Mouse (Mus musculus) limb, embryonic 10.5 days (tissue): Measurements from ENCODE around the gene Usp49. TPM values are rescaled to one million over a fixed set of nuclear protein-coding genes. Genes with fewer than 3 reads are reported as not detected.

ENCODE experiments used
- DNase-seq: peaks from one replicate; pipeline ENCODE4 v3.0.0-alpha.2; 2017; ENCODE audit warnings: low spot score
- H3K27ac ChIP-seq: fragments of 300-500 bp; sonication (generic); 2 replicates; pipeline ENCODE4 v1.5.1; 2016; ENCODE audit warnings: mild to moderate bottlenecking
- H3K27me3 ChIP-seq: fragments of 300-500 bp; sonication (generic); 2 replicates; pipeline ENCODE4 v1.6.1; 2016; ENCODE audit warnings: low read depth, mild to moderate bottlenecking; ENCODE audit not compliant: poor library complexity, severe bottlenecking
- H3K36me3 ChIP-seq: fragments of 300-500 bp; sonication (generic); 2 replicates; pipeline ENCODE4 v1.6.1; 2016; ENCODE audit warnings: mild to moderate bottlenecking, moderate library complexity
- H3K4me1 ChIP-seq: fragments of 300-500 bp; sonication (generic); 2 replicates; pipeline ENCODE4 v1.6.1; 2016
- H3K4me3 ChIP-seq: fragments of 300-500 bp; sonication (generic); 2 replicates; pipeline ENCODE4 v1.5.1; 2016; ENCODE audit warnings: mild to moderate bottlenecking, moderate library complexity
- H3K9me3 ChIP-seq: fragments of 300-500 bp; sonication (generic); replicated peaks from 2 replicates; pipeline ENCODE4 v1.6.1; 2016; ENCODE audit warnings: mild to moderate bottlenecking
- WGBS: fragments of 180-500 bp; shearing (Covaris S2); methylation state at CpG from one replicate; pipeline ENCODE4 v1.1.7; 2016; 5-methylcytosine and 5-hydroxymethylcytosine counted together
- polyA plus RNA-seq: library from polyadenylated mRNA; unstranded; fragments of >200 nt; fragmentation: Nextera tagmentation; extraction: Ambion mirVana; gene quantifications from 2 replicates; pipeline ENCODE4 v1.2.1, GENCODE M21; 2016

Gene Usp49
- polyA plus RNA-seq, 1 experiment from 2014 or later: 6.8 TPM

DNA sequence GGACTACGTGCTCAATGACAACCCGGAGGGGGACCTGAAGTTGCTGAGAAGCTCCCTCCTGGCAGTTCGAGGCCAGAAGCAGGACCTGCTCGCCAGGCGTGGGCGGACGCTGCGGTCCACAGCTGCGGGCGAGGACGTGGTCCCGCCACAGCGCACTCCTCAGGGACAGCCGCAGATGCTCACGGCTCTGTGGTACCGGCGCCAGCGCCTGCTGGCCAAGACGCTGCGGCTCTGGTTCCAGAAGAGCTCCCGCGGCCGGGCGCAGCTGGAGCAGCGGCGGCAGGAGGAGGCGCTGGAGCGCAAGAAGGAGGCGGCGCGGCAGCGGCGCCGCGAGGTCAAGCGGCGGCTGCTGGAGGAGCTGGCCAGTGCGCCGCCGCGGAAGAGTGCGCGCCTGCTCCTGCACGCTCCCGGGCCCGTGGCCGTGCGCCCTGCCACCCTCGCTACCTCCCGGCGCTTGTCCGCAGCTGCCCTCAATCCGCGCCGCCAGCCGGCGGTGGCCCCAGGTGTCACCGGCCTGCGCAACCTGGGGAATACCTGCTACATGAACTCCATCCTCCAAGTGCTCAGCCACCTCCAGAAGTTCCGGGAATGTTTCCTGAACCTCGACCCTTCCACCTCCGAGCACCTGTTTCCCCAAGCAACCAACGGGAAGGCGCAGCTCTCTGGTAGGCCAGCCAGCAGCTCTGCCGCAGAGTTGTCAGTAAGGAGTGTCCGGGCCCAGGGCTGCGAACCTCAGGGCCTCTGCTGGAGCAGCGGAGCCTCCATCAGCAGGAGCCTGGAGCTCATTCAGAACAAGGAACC is 42.0 kb downstream of the Usp49 start:
- peak; percentile 80 for DNase-seq
- peak overlapping the region; percentile 72 for H3K27ac ChIP-seq

DNA sequence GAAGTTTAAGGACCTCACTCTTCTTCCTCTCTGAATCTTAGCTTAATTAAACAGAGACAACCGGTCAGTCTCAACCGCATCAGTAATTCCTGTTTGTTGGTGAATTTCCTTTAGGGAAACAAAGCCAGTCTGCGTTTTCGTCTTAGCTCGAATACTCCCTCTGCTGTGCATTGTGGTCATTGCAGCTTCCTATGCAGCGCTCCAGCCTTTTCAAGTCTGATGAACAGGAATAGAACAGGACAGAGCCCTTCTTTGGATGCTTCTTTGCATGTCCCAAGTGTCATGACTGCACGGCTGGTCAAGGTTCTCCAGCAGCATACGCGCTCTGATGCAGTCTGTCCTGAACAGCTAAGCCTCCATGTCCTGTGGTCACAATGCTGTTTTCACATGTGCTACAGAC is 46.1 kb downstream of the Usp49 start:
- 24% methylated on average over 9 of the region's 9 CpGs for WGBS
- no peak overlapping the region for H3K4me3 ChIP-seq
- peaks cover 18% of the 10 kb centered on the region for H3K27me3 ChIP-seq
- H3K27ac ChIP-seq: no peak overlapping the region
- H3K36me3 ChIP-seq: peaks cover 52% of the 10 kb centered on the region
- peaks cover 26% of the 10 kb centered on the region for H3K4me1 ChIP-seq
- DNase-seq: peak; percentile 69
- no peaks in the 10 kb centered on the region for H3K9me3 ChIP-seq

More for the DNA sequence above, 42.0 kb downstream of the Usp49 start:
- 4% methylated on average over 68 of the region's 68 CpGs for WGBS
- H3K27me3 ChIP-seq: peaks cover 33% of the 10 kb centered on the region
- peak overlapping the region; percentile 58 for H3K4me3 ChIP-seq
- H3K4me1 ChIP-seq: peaks cover 26% of the 10 kb centered on the region
- no peaks in the 10 kb centered on the region for H3K9me3 ChIP-seq
- peaks cover 19% of the 10 kb centered on the region for H3K36me3 ChIP-seq

DNA sequence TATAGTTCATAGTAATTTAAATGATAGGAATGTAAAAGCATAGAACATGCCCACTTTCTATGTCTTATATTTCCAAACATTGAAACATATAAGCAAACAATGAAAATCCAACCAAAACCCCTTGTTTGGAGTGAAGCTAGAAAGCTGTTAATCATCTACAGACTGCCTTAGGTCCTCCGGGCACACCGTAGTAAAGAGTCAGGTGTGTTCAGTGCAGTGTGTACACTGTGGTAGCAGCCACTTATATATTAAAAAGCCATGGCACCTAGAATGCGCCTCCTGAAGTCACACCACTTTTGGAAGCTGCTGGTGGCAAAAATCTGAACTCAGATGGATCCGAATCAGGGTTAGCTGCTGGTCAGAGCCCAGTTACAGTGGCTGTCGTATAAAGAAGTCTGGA is 47.7 kb downstream of the Usp49 start:
- no peak for DNase-seq
- H3K4me1 ChIP-seq: peaks cover 12% of the 10 kb centered on the region
- 87% methylated on average over 5 of the region's 5 CpGs for WGBS
- no peak overlapping the region for H3K4me3 ChIP-seq
- peaks cover 2% of the 10 kb centered on the region for H3K27me3 ChIP-seq
- H3K36me3 ChIP-seq: peaks cover 68% of the 10 kb centered on the region
- H3K27ac ChIP-seq: no peak overlapping the region
- H3K9me3 ChIP-seq: no peaks in the 10 kb centered on the region

DNA sequence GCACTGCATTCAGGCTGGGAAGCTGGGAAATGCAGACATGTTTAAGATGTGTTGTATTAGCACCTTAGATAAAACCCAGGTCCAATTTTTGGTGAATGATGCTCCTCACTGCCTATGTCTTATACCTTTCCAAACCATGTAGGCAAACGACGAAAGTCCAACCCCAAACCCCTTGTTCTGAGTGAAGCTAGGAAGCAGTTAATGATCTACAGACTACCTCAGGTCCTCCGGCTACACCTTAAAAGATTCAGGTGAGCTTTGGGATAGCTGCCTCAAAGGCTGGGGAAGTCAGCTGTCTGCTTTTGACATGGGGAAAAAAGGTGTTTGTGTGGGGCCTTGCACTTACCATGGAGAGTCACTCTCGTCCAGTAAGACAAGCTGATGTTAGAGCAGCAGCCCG is 48.2 kb downstream of the Usp49 start:
- DNase-seq: no peak
- no peaks in the 10 kb centered on the region for H3K27me3 ChIP-seq
- no peak overlapping the region for H3K27ac ChIP-seq
- H3K4me1 ChIP-seq: peaks cover 7% of the 10 kb centered on the region
- H3K9me3 ChIP-seq: no peaks in the 10 kb centered on the region
- WGBS: 87% methylated on average over 5 of the region's 5 CpGs
- H3K4me3 ChIP-seq: no peak overlapping the region
- H3K36me3 ChIP-seq: peaks cover 73% of the 10 kb centered on the region

- no peak for DNase-seq
- Histone ChIP-seq H3K27ac (no peak overlapping the region), H3K4me1 (peaks cover 9% of the 10 kb centered on the region), H3K27me3 (no peaks in the 10 kb centered on the region), H3K4me3 (no peak overlapping the region), H3K9me3 (no peaks in the 10 kb centered on the region), H3K36me3 (peaks cover 82% of the 10 kb centered on the region)
- 76% methylated on average over 4 of the region's 4 CpGs for WGBS
Measured at GRCm38 (mm10) chr17:47682836-47683235, 52.3 kb downstream of the Usp49 start.

- H3K27me3 ChIP-seq: peaks cover 34% of the 10 kb centered on the region
- H3K27ac ChIP-seq: peak overlapping the region; percentile 84
- peaks cover 41% of the 10 kb centered on the region for H3K36me3 ChIP-seq
- no peaks in the 10 kb centered on the region for H3K9me3 ChIP-seq
- H3K4me1 ChIP-seq: peaks cover 30% of the 10 kb centered on the region
- under 1% methylated on average over 70 of the region's 70 CpGs for WGBS
- DNase-seq: peak; percentile 95
- peak overlapping the region; percentile 90 for H3K4me3 ChIP-seq
Measured at GRCm38 (mm10) chr17:47687409-47688343, 57.2 kb downstream of the Usp49 start.

GRCm38 (mm10) chr17:47688344-47688607 is 57.8 kb downstream of the Usp49 start, which contains the start of gene Tomm6:
TSS of gene Tomm6 (minus strand) at chr17:47688386.
- Histone ChIP-seq H3K27me3 (peaks cover 40% of the 10 kb centered on the region), H3K27ac (peak within 1 kb of the TSS; percentile 84), H3K9me3 (no peaks in the 10 kb centered on the region), H3K4me1 (peaks cover 30% of the 10 kb centered on the region), H3K4me3 (peak within 1 kb of the TSS; percentile 90), H3K36me3 (peaks cover 35% of the 10 kb centered on the region)
- no peak for DNase-seq
- WGBS: 0% methylated on average over 9 of the region's 9 CpGs

- Histone ChIP-seq H3K4me1 (peaks cover 35% of the 10 kb centered on the region), H3K27me3 (peaks cover 46% of the 10 kb centered on the region), H3K9me3 (no peaks in the 10 kb centered on the region), H3K27ac (peak within 1 kb of the TSS; percentile 84), H3K4me3 (peak within 1 kb of the TSS; percentile 90), H3K36me3 (peaks cover 29% of the 10 kb centered on the region)
- WGBS: 2% methylated on average over 54 of the region's 58 CpGs
- DNase-seq: peak; percentile 86
Measured at GRCm38 (mm10) chr17:47688608-47689575, 58.4 kb downstream of the Usp49 start, which contains the start of gene Frs3. TSS of gene Frs3 (plus strand) at chr17:47689030.

DNA sequence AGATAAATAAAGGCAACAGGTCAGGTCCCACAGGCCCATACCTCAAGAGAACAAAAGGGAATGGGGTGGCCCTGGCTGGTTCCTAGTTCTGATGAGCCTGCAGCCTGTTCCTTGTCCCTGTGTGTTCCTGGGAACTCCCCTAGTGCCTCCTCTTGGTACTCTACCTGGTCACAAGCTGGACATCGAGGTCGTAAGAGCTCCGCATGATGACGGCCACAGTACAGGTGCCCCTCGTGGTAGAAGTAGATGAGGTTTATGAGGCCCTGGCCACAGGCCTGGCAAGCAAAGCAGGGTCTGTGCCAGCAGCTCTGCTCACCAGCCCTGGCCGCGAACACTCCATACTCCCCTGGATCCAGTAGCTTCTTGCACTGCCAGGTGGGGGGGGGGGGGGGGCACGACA is 59.4 kb downstream of the Usp49 start:
- Histone ChIP-seq H3K4me1 (peaks cover 44% of the 10 kb centered on the region), H3K27me3 (peaks cover 48% of the 10 kb centered on the region), H3K4me3 (no peak overlapping the region; the same call in 1 of the 2 replicates), H3K9me3 (no peaks in the 10 kb centered on the region), H3K27ac (no peak overlapping the region), H3K36me3 (peaks cover 19% of the 10 kb centered on the region)
- DNase-seq: no peak
- 75% methylated on average over 8 of the region's 8 CpGs for WGBS

- 91% methylated on average over 3 of the region's 3 CpGs for WGBS
- peaks cover 49% of the 10 kb centered on the region for H3K4me1 ChIP-seq
- H3K27ac ChIP-seq: no peak overlapping the region
- no peak for DNase-seq
- no peaks in the 10 kb centered on the region for H3K9me3 ChIP-seq
- H3K4me3 ChIP-seq: no peak overlapping the region
- peaks cover 48% of the 10 kb centered on the region for H3K27me3 ChIP-seq
- H3K36me3 ChIP-seq: 0 out of 2 replicates have a peak, but pooled peaks cover 3% of the 10 kb centered on the region
Measured at GRCm38 (mm10) chr17:47691650-47692049, 61.2 kb downstream of the Usp49 start.

DNA sequence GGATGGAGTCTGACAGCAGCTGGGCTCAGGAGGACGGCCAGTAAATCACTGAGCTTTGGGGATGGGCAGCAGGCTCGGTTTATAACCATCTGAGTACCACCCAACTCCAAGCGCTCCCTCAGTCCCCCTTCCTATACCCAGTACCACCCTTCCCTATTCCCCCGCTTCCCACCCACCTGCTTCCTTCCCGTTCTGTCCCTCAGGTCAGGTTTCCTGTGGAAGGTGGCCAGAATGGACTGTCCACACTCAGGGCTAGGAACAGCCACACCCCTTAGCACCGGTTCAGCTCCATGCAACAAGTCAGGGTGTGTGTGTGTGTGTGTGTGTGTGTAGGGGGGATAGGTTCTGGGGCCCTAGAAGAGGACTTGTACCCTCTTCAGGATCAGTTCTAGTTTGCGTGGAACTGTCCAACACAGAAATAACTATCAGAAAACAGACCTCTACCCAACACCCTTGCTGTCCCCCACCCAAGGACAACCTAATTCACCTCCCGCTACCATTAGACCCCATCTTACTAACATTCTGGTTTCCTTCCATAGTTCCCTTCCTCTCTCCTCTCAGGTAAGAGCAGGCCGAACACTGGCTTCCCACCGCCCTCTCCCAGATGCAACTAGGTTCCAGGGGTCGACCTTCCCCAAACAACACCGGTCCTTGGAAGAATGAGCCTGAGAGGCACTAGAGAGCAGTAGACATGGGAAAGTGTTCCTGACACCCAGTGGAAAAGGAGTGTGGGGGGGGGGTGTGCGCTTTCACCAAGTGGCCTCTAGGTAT is 63.4 kb downstream of the Usp49 start:
- peaks cover 33% of the 10 kb centered on the region for H3K4me1 ChIP-seq
- peak overlapping the region; percentile 85 for H3K4me3 ChIP-seq
- peak overlapping the region; percentile 90; the same call in 1 of the 2 replicates for H3K27ac ChIP-seq
- 36% methylated on average over 13 of the region's 13 CpGs for WGBS
- no peak for DNase-seq
- no peaks in the 10 kb centered on the region for H3K9me3 ChIP-seq
- peaks cover 52% of the 10 kb centered on the region for H3K27me3 ChIP-seq
- H3K36me3 ChIP-seq: peaks cover 5% of the 10 kb centered on the region

DNA sequence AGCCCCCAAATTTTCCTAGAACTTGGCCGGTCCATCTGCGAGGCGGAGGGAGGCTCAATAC is 63.8 kb downstream of the Usp49 start, which contains the start of gene Gm21981:
Gene Gm21981, minus strand, starts transcription at position 14 of the 61 bp plus-strand sequence.
- H3K4me1 ChIP-seq: peaks cover 29% of the 10 kb centered on the region
- no peaks in the 10 kb centered on the region for H3K9me3 ChIP-seq
- peak within 1 kb of the TSS; percentile 90 for H3K27ac ChIP-seq
- H3K36me3 ChIP-seq: peaks cover 10% of the 10 kb centered on the region
- peak within 1 kb of the TSS; percentile 85 for H3K4me3 ChIP-seq
- WGBS: 2% methylated on average over 3 of the region's 3 CpGs
- no peak for DNase-seq
- peaks cover 51% of the 10 kb centered on the region for H3K27me3 ChIP-seq
